Mouse (Mus musculus): ENCODE results near the gene Swap70. TPM values are rescaled to one million over a fixed set of nuclear protein-coding genes. Genes with fewer than 3 reads are reported as not detected.

The Swap70 gene
- polyA plus RNA-seq, 1 experiment from 2014 or later = 24.0 TPM

- Histone ChIP-seq H3K36me3 (replicated peaks) (peaks cover 68% of the 10 kb centered on the region), H3K4me2 (no peak overlapping the region), H3K4me1 (no peaks in the 10 kb centered on the region), H3K9ac (no peak overlapping the region), H3K27me3 (no peaks in the 10 kb centered on the region), H3K9me3 (no peaks in the 10 kb centered on the region), H3K27ac (no peak overlapping the region), H3K4me3 (replicated peaks) (no peak overlapping the region)
- WGBS = 85% methylated on average over 6 of the region's 6 CpGs
- no peak for ATAC-seq (ENCODE audit: low FRiP score)
Measured at GRCm38 (mm10) chr7:110318971-110319519, 97.5 kb downstream of the Swap70 start.

DNA sequence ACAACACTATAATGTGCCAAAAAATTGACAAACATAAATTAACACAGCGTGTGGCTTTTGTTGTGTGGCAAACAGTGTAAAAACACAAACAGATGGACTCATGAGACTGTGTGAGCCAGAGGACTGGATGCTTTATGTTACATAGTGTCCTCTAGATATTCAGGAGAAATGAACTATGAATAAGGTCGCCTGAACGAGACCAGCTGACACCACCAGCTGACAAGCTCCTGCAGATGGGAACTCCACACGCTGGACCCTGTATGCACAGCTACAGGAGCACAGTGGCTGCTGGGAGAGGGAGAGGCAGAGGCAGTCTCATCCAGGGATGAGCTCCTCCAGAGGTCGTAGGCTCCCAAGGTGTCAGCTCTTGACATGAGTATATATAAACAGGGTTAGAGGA lies 99.6 kb downstream of the Swap70 start:
- Histone ChIP-seq H3K4me3 (replicated peaks) (no peak overlapping the region), H3K27me3 (no peaks in the 10 kb centered on the region), H3K9ac (no peak overlapping the region), H3K9me3 (no peaks in the 10 kb centered on the region), H3K27ac (no peak overlapping the region), H3K36me3 (replicated peaks) (peaks cover 68% of the 10 kb centered on the region), H3K4me2 (no peak overlapping the region), H3K4me1 (no peaks in the 10 kb centered on the region)
- no peak for ATAC-seq (ENCODE audit: low FRiP score)
- 81% methylated on average over 5 of the region's 5 CpGs for WGBS

GRCm38 (mm10) chr7:110324852-110325251 lies 103.3 kb downstream of the Swap70 start:
- no peak overlapping the region for H3K4me2 ChIP-seq
- 83% methylated on average over 1 of the region's 1 CpGs for WGBS
- H3K27ac ChIP-seq = no peak overlapping the region
- no peak overlapping the region for H3K9ac ChIP-seq
- ATAC-seq (ENCODE audit: low FRiP score) = no peak
- H3K9me3 ChIP-seq = no peaks in the 10 kb centered on the region
- H3K36me3 ChIP-seq (replicated peaks) = peaks cover 77% of the 10 kb centered on the region
- no peaks in the 10 kb centered on the region for H3K27me3 ChIP-seq
- no peaks in the 10 kb centered on the region for H3K4me1 ChIP-seq
- no peak overlapping the region for H3K4me3 ChIP-seq (replicated peaks)

DNA sequence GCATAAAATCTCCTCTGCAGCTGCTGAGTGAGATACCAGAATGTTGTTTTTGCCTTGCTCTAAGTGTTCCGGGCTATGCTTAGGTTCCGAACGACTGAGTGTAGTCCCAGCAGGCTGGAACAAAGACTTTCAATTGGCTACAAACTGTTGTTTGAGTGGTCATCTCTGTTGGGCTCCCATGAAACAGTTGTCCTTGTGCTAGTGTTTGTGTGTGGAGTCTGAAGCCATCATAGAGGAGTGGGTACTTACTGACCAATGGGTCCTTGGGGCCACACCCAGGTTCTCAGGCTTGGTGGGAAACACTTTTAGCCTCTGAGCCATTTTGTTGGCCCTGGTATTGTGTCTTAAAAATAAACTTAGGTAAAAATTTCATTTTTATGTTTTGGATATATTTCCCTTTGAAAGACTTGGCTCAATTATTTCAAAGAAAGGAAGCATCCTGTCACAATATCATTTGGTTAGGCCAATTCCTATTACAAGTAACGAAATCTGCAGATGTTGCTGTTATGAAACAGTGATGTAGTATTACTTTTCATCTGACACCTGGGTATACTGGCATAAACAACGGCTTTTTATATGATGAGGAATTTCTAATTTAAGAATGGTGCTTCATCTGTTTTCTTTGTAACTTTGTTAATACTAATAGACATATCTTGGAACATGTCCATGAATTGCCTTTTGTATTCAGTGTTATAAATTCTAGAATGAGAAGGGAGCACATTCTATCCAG lies 104.0 kb downstream of the Swap70 start:
- H3K4me3 ChIP-seq (replicated peaks) = no peak overlapping the region
- H3K9me3 ChIP-seq = no peaks in the 10 kb centered on the region
- no peak overlapping the region for H3K4me2 ChIP-seq
- H3K36me3 ChIP-seq (replicated peaks) = peaks cover 71% of the 10 kb centered on the region
- no peaks in the 10 kb centered on the region for H3K4me1 ChIP-seq
- no peak overlapping the region for H3K27ac ChIP-seq
- no peak overlapping the region for H3K9ac ChIP-seq
- H3K27me3 ChIP-seq = no peaks in the 10 kb centered on the region
- no peak for ATAC-seq (ENCODE audit: low FRiP score)
- WGBS = 96% methylated on average over 5 of the region's 5 CpGs

Other genes starting within 250 kb of the Swap70 start
- gene Tmem41b, start 234.8 kb upstream of the Swap70 start, polyA plus RNA-seq (2016; fragmentation: Nextera tagmentation; extraction: Ambion mirVana) = 75.8 and 78.8 TPM in 2 replicates
- 58.6 and 61.1 TPM in 2 replicates for gene Ipo7, start 203.4 kb upstream of the Swap70 start, polyA plus RNA-seq (2016; fragmentation: Nextera tagmentation; extraction: Ambion mirVana)
- 27.8 and 31.3 TPM in 2 replicates for gene Zfp143, start 160.5 kb upstream of the Swap70 start, polyA plus RNA-seq (2016; fragmentation: Nextera tagmentation; extraction: Ambion mirVana)
- 36.9 and 39.3 TPM in 2 replicates for gene Wee1, start 99.7 kb upstream of the Swap70 start, polyA plus RNA-seq (2016; fragmentation: Nextera tagmentation; extraction: Ambion mirVana)